Mouse (Mus musculus) CD4-positive naive resting alpha-beta T cell, adult 57 days (primary cell): ENCODE measurements around the gene Slc17a1. TPM values are rescaled to one million over a fixed set of nuclear protein-coding genes. Genes with fewer than 3 reads are reported as not detected.

Experiments used
- total RNA-seq: library from RNA; stranded (reverse); gene quantifications from one replicate; pipeline ENCODE4 v1.2.4, GENCODE M21; 2023

Slc17a1 gene
- not detected for total RNA-seq

DNA sequence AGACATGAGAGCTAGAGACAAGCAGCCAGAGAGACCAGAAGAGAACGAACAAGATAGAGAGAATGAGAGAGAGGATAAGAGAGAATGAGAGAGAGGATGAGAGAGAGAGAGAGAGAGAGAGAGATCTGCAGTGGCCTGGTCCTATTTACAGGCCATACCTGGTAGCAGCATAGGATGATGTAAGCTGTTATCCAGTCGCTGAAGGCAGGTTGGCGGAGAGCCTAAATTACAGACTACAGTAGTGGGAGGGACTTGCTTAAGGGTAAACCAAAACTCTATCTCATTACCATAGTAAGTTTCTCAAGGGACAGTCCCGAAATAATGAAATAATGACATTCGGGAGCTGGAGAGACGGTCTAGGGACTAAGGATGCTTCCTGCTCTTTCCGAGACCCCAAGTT is at the start of gene Slc17a1:
Gene Slc17a1, plus strand, starts transcription at position 346 of the 400 bp plus-strand sequence.

DNA sequence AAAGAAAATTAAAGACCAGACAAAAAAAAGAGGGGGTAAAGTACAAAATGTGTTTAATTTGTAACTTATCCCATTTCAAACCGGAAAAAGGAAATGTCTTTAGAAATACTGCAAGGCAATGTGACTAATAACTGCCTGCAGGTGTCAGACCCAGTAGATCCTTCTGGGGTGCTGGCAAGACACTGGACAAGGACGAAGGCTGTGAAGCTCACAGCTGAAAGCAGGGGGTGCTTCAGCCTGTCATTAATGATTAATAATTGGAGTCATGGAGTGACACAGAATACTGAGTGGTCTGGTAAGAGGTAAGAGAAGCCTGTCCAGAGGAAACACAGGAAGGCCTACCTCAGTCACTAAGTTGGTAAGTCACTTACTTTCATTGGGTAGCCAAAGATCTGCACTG is 28.2 kb upstream of the Slc17a1 start, which contains the start of gene Slc17a3:
Gene Slc17a3, plus strand, starts transcription at position 127 of the 400 bp plus-strand sequence.

DNA sequence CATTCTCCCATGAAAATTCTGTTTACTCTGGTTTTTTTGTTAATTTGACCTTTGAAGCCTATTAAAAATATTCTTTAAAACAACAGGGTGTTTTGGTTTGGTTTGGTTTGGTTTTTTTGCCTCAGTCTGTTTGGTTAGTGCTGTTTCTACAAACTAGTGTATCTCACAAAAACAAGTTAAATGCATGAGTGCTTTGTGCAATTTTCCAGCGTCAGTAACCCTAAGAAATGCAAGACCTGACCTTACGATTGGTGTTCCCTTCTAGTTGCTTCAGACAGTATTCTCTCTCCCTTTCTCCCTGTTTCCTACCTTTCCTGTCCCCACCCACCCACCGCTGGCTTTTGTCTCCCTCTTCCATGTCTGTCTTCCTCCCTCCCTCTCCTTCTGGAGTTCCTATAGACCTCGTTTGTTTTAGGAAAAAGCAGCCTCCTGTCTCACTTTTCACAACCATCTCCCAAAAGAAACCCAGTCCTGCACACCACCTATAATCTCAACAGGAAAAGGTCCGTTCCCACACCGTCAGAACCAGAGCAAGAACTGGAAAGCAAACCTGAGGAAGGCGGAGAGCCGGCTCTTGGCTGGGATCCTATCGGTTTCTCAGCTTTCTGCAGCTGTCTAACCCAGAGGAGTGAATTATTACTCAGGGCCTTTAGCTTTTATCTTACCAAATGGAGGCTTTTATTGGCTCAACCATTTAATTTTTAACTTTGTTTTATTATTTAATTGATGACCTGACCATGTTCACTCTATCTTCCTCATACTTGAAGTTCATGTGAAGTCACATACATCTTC is 47.0 kb downstream of the Slc17a1 start, which contains the start of gene Slc17a4:
Gene Slc17a4, minus strand, starts transcription at position 634 of the 792 bp plus-strand sequence.

DNA sequence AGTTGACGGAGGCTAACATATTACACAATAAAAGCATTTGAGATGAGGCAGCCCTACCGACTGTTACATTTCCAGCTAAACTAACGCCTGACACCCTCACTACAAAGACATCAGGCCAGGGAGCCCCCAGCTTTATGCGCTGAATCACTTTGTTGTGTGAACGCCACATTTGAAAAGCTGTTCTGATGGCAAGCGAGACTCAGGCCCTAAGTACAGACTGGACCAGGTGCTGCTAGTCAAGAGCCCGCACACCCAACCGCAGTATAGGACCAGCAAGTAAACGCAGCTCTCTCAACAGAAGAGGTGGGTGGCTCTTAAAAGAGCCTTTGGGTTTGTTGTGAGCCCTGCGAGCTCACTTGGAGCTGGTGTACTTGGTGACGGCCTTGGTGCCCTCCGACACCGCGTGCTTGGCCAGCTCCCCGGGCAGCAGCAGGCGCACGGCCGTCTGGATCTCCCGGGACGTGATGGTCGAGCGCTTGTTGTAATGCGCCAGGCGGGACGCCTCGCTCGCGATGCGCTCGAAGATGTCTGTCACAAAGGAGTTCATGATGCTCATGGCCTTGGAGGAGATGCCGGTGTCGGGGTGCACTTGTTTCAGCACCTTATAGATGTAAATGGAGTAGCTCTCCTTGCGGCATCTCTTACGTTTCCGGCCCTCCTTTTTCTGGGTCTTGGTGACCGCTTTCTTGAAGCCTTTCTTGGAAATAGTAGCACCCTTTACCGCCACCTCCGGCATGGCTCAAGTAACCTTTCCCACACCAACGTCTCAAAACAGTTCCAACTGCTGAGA is 66.1 kb downstream of the Slc17a1 start, which contains the start of gene Hist1h2ba:
Gene Hist1h2ba, minus strand, starts transcription at position 736 of the 790 bp plus-strand sequence.

DNA sequence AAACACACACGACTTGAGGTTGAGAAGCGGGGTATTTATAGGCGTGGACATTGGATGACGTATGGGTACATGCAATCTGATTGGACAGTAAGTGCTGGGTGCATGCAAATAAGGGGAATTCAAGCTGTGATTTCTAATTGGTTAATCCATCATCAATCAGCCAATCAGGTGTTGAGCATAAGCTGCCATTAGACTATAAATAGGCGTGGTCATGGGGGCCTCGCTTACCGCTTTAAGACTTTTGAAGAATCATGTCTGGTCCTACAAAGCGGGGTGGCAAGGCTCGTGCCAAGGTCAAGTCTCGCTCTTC is 66.6 kb downstream of the Slc17a1 start, which contains the start of gene Hist1h2aa:
Gene Hist1h2aa, plus strand, starts transcription at position 252 of the 310 bp plus-strand sequence.

Other genes with a start within 250 kb of the Slc17a1 start
- gene Hist1h2be, start 246.6 kb upstream of the Slc17a1 start, total RNA-seq: 10.8 TPM
- 135 TPM for gene Hist1h1e, start 245.2 kb upstream of the Slc17a1 start, total RNA-seq
- 8.0 TPM for gene Hist1h2ac, start 183.8 kb upstream of the Slc17a1 start, total RNA-seq
- gene Hist1h2bc, start 183.6 kb upstream of the Slc17a1 start, total RNA-seq: 12.8 TPM
- gene Hist1h1t, start 171.9 kb upstream of the Slc17a1 start, total RNA-seq: not detected
- gene Hist1h4c, start 169.3 kb upstream of the Slc17a1 start, total RNA-seq: 109 TPM
- 4.6 TPM for gene Hfe, start 156.9 kb upstream of the Slc17a1 start, total RNA-seq
- gene Hist1h1c, start 128.9 kb upstream of the Slc17a1 start, total RNA-seq: 627 TPM
- 6.9 TPM for gene Hist1h3c, start 122.1 kb upstream of the Slc17a1 start, total RNA-seq
- gene Hist1h2bb, start 121.0 kb upstream of the Slc17a1 start, total RNA-seq: 12.3 TPM
- 12.8 TPM for gene Hist1h2ab, start 116.6 kb upstream of the Slc17a1 start, total RNA-seq
- 15.6 TPM for gene Hist1h3b, start 115.5 kb upstream of the Slc17a1 start, total RNA-seq
- 29.3 TPM for gene Hist1h4b, start 110.7 kb upstream of the Slc17a1 start, total RNA-seq
- gene Hist1h4a, start 106.5 kb upstream of the Slc17a1 start, total RNA-seq: 93.4 TPM
- gene Hist1h3a, start 105.4 kb upstream of the Slc17a1 start, total RNA-seq: 100 TPM
- gene Hist1h1a, start 104.1 kb upstream of the Slc17a1 start, total RNA-seq: 22.0 TPM
- gene Trim38, start 97.8 kb upstream of the Slc17a1 start, total RNA-seq: not detected
- not detected for gene Slc17a2, start 60.8 kb upstream of the Slc17a1 start, total RNA-seq
- gene Slc17a3, start 28.3 kb upstream of the Slc17a1 start, total RNA-seq: not detected
- gene Slc17a4, start 47.3 kb downstream of the Slc17a1 start, total RNA-seq: not detected
- not detected for gene Hist1h2ba, start 66.4 kb downstream of the Slc17a1 start, total RNA-seq
- not detected for gene Hist1h2aa, start 66.7 kb downstream of the Slc17a1 start, total RNA-seq
- not detected for gene Scgn, start 123.5 kb downstream of the Slc17a1 start, total RNA-seq